Mouse (Mus musculus) spleen, adult 2 months (tissue): ENCODE results near the gene Rab4b. TPM values are rescaled to one million over a fixed set of nuclear protein-coding genes. Genes with fewer than 3 reads are reported as not detected.
A peak's percentile ranks its signal among the peaks of the same experiment; 100 is the strongest.

ENCODE experiments used
- DNase-seq, 2 experiments: peaks; one replicate each; pipeline versions ENCODE4 v3.0.0 to v3.0.0-alpha.2; 2012 to 2021; ENCODE audit warnings: low spot score in 2 of 2, low read depth in 1 of 2
- H3K27ac ChIP-seq: fragments of 200-500 bp; 2 replicates; pipeline ENCODE4 v1.5.1; 2012; ENCODE audit warnings: low read length, inconsistent platforms; ENCODE audit not compliant: insufficient read depth
- H3K27me3 ChIP-seq: fragments of 200-500 bp; 2 replicates; pipeline ENCODE4 v1.6.1; 2012; ENCODE audit warnings: mild to moderate bottlenecking, moderate library complexity, low read length, inconsistent platforms; ENCODE audit not compliant: control insufficient read depth, insufficient read depth
- H3K36me3 ChIP-seq: fragments of 200-500 bp; 2 replicates; pipeline ENCODE4 v1.6.1; 2012; ENCODE audit warnings: mild to moderate bottlenecking, low read length, inconsistent platforms; ENCODE audit not compliant: control insufficient read depth, insufficient read depth
- H3K4me1 ChIP-seq: fragments of 200-500 bp; 2 replicates; pipeline ENCODE4 v1.6.1; 2011; ENCODE audit warnings: inconsistent platforms; ENCODE audit not compliant: control insufficient read depth, insufficient read depth, insufficient read length
- H3K4me3 ChIP-seq: fragments of 200-500 bp; 2 replicates; pipeline ENCODE4 v1.5.1; 2011; ENCODE audit warnings: mild to moderate bottlenecking, inconsistent platforms; ENCODE audit not compliant: insufficient read depth, insufficient read length; ENCODE audit errors: extremely low read depth
- CTCF ChIP-seq: fragments of 200-500 bp; IDR thresholded peaks from 2 replicates; pipeline ENCODE4 v1.5.1; 2011; ENCODE audit warnings: mild to moderate bottlenecking, inconsistent platforms; ENCODE audit not compliant: insufficient read depth, insufficient read length, insufficient replicate concordance; ENCODE audit errors: extremely low read depth
- POLR2A ChIP-seq: fragments of 200-500 bp; IDR thresholded peaks from 2 replicates; pipeline ENCODE4 v1.6.1; 2011; ENCODE audit warnings: low read depth, low read length, inconsistent platforms
- WGBS: fragments of 180-500 bp; shearing (Covaris S2); methylation state at CpG from one replicate; pipeline ENCODE4 v1.1.7; 2018; 5-methylcytosine and 5-hydroxymethylcytosine counted together
- polyA plus RNA-seq: library from polyadenylated mRNA; depleted of rRNA; stranded (reverse); fragments of >200 nt; gene quantifications from 2 replicates; pipeline ENCODE4 v1.2.3, GENCODE M21; 2012

Rab4b gene
- polyA plus RNA-seq, 1 experiment = 78.8 TPM

- peak; percentile 62 to 84 for DNase-seq
- peaks cover 14% of the 10 kb centered on the region for H3K36me3 ChIP-seq
- 1% methylated on average over 31 of the region's 43 CpGs for WGBS
- TF ChIP-seq POLR2A (peak; percentile 20; the same call in 1 of the 2 replicates), CTCF (no peak)
- peak overlapping the region; percentile 79 for H3K4me3 ChIP-seq
- H3K27ac ChIP-seq = peak overlapping the region; percentile 99
- H3K4me1 ChIP-seq = peaks cover 32% of the 10 kb centered on the region
- H3K27me3 ChIP-seq = no peaks in the 10 kb centered on the region
Observed at GRCm38 (mm10) chr7:27166229-27166613, 12.5 kb downstream of the Rab4b start.

- Histone ChIP-seq H3K27ac (peak overlapping the region; percentile 99), H3K4me1 (peaks cover 32% of the 10 kb centered on the region), H3K36me3 (peaks cover 10% of the 10 kb centered on the region), H3K4me3 (peak overlapping the region; percentile 79), H3K27me3 (no peaks in the 10 kb centered on the region)
- WGBS = 3% methylated on average over 8 of the region's 8 CpGs
- DNase-seq = no peak
- TF ChIP-seq CTCF = no peak
- TF ChIP-seq POLR2A = no peak
Observed at GRCm38 (mm10) chr7:27165696-27166095, 13.0 kb downstream of the Rab4b start.

- 75% methylated on average over 23 of the region's 23 CpGs for WGBS
- Histone ChIP-seq H3K27ac (peak overlapping the region; percentile 99; the same call in 1 of the 2 replicates), H3K4me3 (peak overlapping the region; percentile 79; the same call in 1 of the 2 replicates), H3K27me3 (no peaks in the 10 kb centered on the region), H3K36me3 (peaks cover 8% of the 10 kb centered on the region), H3K4me1 (peaks cover 35% of the 10 kb centered on the region)
- TF ChIP-seq POLR2A (no peak), CTCF (no peak)
- peak in 1 of 2 experiments; percentile 19 for DNase-seq
Observed at GRCm38 (mm10) chr7:27165007-27165655, 13.6 kb downstream of the Rab4b start.

DNA sequence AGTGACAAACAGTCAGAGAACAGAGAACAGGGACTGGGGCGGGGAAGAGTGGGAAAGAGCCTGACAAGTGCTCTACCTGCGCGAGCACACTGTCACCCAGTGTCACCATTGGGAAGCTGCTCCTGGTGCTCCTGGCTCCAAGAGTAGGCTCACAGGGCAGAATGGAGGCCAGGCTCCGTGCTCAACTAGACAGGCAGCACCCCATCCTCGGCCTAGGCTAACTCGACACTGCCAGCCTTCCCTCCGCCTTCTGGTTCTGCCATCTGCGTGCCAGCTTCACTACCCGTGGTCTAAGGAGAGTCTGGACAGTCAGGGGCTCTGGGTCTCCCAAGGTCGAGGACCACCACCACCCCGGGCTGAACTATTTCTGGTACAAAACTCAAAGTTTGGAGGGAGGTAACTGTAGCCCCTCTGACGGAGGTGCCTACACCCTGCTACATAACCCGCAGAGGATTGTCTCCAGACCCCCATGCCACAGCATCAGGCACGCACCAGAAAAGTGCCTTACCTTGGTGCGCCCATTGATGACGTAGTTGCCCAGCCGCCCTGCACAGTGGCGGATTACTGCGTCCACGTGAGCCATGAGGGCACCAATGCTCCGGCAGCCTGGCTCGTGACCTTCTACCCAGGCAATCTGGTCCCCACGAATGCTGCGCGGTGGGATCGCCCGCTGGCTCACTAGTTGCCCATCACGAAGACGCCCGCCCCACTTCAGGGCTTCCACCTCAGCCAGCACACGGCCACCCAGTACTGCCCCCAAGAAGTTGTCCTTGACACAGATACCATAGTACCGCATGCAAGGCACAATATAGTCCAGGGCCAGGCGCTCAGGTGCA, 14.4 kb downstream of the Rab4b start:
- TF ChIP-seq CTCF (no peak), POLR2A (no peak)
- Histone ChIP-seq H3K27me3 (no peaks in the 10 kb centered on the region), H3K4me1 (peaks cover 37% of the 10 kb centered on the region), H3K36me3 (peaks cover 8% of the 10 kb centered on the region), H3K4me3 (no peak overlapping the region), H3K27ac (no peak overlapping the region)
- 94% methylated on average over 33 of the region's 33 CpGs for WGBS
- DNase-seq = no peak

GRCm38 (mm10) chr7:27163450-27163805, 15.3 kb downstream of the Rab4b start:
- TF ChIP-seq POLR2A = no peak
- TF ChIP-seq CTCF = no peak
- 92% methylated on average over 5 of the region's 5 CpGs for WGBS
- H3K4me3 ChIP-seq = no peak overlapping the region
- H3K27ac ChIP-seq = no peak overlapping the region
- no peak for DNase-seq
- peaks cover 16% of the 10 kb centered on the region for H3K36me3 ChIP-seq
- no peaks in the 10 kb centered on the region for H3K27me3 ChIP-seq
- peaks cover 34% of the 10 kb centered on the region for H3K4me1 ChIP-seq

GRCm38 (mm10) chr7:27162780-27163449, 15.8 kb downstream of the Rab4b start:
- Histone ChIP-seq H3K27ac (no peak overlapping the region), H3K4me3 (no peak overlapping the region), H3K27me3 (no peaks in the 10 kb centered on the region), H3K4me1 (peaks cover 29% of the 10 kb centered on the region), H3K36me3 (peaks cover 21% of the 10 kb centered on the region)
- TF ChIP-seq CTCF = no peak
- no peak for TF ChIP-seq POLR2A
- WGBS = 88% methylated on average over 5 of the region's 5 CpGs
- no peak for DNase-seq

DNA sequence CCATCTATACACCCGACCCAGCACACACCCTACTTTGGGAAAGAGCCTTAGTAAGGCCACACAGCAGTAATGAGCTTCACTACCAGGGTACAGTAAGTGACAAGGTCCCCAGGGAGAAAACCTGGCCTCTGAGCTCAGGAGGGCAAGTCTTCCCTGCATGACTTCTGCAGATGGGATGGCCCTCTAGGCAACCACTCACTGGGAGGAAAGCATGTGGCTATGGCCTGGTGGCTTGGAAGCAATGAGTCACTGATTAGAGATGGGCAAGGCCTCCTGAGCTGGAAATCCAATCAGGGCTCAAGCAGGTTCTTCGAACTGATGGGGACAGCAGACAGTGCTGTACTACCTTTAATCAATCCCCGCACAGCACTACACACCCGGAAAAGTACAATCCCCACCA, 17.0 kb downstream of the Rab4b start:
- no peak overlapping the region for H3K27ac ChIP-seq
- DNase-seq = no peak
- TF ChIP-seq POLR2A (no peak), CTCF (no peak)
- H3K27me3 ChIP-seq = no peaks in the 10 kb centered on the region
- H3K4me3 ChIP-seq = no peak overlapping the region
- H3K36me3 ChIP-seq = peaks cover 23% of the 10 kb centered on the region
- WGBS = 88% methylated on average over 4 of the region's 4 CpGs
- peaks cover 24% of the 10 kb centered on the region for H3K4me1 ChIP-seq
